Comparison of ENCODE assay signal across 27 mouse cellular contexts in the genomic region with DNA sequence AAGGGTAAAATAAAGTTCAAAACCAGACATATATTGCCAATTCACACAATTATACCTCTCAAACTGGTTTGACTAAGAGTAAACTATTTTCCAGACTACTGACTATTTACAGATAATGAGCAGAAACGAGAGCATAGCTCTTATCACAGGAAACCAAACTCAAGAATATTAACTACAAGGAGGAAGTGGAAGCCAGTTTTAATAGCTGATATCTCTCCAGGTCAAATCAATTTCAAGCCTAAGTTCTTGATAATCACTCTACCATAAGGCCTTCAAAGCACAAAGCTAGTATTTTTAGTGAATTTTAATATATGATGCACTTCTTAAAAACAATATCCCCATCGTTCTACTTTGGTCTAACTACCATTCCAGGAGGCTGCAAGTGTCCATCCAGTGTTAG. TPM values are rescaled to one million over a fixed set of nuclear protein-coding genes. Genes with fewer than 3 reads are reported as not detected.
DNase-seq lines count a peak whose midpoint lies in the region; ATAC-seq and TF ChIP-seq lines count a peak whose summit lies in the region.
"Had no signal": no experiment of that assay in that cellular context is flagged by ENCODE, and none has a peak within 500 bp of the region (broad histone marks: within the 10 kb centered on the region; RNA-seq: fewer than 3 reads in every experiment).

No protein-coding gene starts in this region.

- no peak overlapping the region for H3K9ac ChIP-seq in liver, embryonic 12.5 days
- no peak overlapping the region for H3K9ac ChIP-seq in liver, embryonic 11.5 days (ENCODE audit: low read depth, low read length)
- no peak overlapping the region for H3K9ac ChIP-seq in MEL (ENCODE audit: control insufficient read depth, low read depth, low read length, poor library complexity, severe bottlenecking)
- no peak overlapping the region for H3K9ac ChIP-seq in forebrain, embryonic 13.5 days
- H3K9ac ChIP-seq: forebrain, postnatal 0 days; heart, embryonic 12.5 days; heart, embryonic 15.5 days; hindbrain, embryonic 13.5 days; intestine, embryonic 15.5 days had no signal

- no peaks in the 10 kb centered on the region for H3K9me3 ChIP-seq in liver, embryonic 12.5 days (replicated peaks)
- H3K9me3 ChIP-seq in liver, embryonic 11.5 days (ENCODE audit: control insufficient read depth, low read length), result no peaks in the 10 kb centered on the region
- no peaks in the 10 kb centered on the region for H3K9me3 ChIP-seq in MEL (replicated peaks; ENCODE audit: insufficient read depth, low read length)
- H3K9me3 ChIP-seq in forebrain, embryonic 13.5 days (replicated peaks), result no peaks in the 10 kb centered on the region
- H3K9me3 ChIP-seq: forebrain, embryonic 10.5 days; heart, embryonic 12.5 days; heart, embryonic 15.5 days; hindbrain, embryonic 10.5 days; hindbrain, embryonic 13.5 days; intestine, embryonic 15.5 days had no signal

- H3K4me2 ChIP-seq in liver, embryonic 12.5 days, result no peak overlapping the region
- no peak overlapping the region for H3K4me2 ChIP-seq in liver, embryonic 11.5 days
- no peak overlapping the region for H3K4me2 ChIP-seq in forebrain, embryonic 13.5 days
- H3K4me2 ChIP-seq: heart, embryonic 12.5 days; heart, embryonic 15.5 days; hindbrain, embryonic 13.5 days; intestine, embryonic 15.5 days had no signal

- intact Hi-C loops in left cerebral cortex, postnatal 4 days (cut with DNase I), result no loop called here

- H3K4me3 ChIP-seq in liver, embryonic 12.5 days, result no peak overlapping the region
- H3K4me3 ChIP-seq in liver, embryonic 11.5 days (ENCODE audit: low read depth, low read length), result no peak overlapping the region
- no peak overlapping the region for H3K4me3 ChIP-seq in MEL (ENCODE audit: control insufficient read depth in 1 of 2, insufficient read depth in 1 of 2, low read depth in 2 of 2, low read length in 2 of 2)
- no peak overlapping the region for H3K4me3 ChIP-seq in forebrain, embryonic 13.5 days
- H3K4me3 ChIP-seq: forebrain, embryonic 10.5 days; heart, embryonic 12.5 days; heart, embryonic 15.5 days; hindbrain, embryonic 10.5 days; hindbrain, embryonic 13.5 days; intestine, embryonic 15.5 days had no signal

- 38% methylated on average over 2 of the region's 2 CpGs for WGBS in liver, embryonic 12.5 days (ENCODE audit: insufficient replicate concordance)
- WGBS in liver, embryonic 11.5 days, result 56% methylated on average over 2 of the region's 2 CpGs
- 95% methylated on average over 2 of the region's 2 CpGs for WGBS in forebrain, embryonic 13.5 days

- DNase-seq in liver, embryonic 11.5 days (ENCODE audit: low spot score), result no peak
- peak; percentile 65 for DNase-seq in MEL (ENCODE audit: low read depth, low spot score)
- no peak for DNase-seq in left cerebral cortex, postnatal 4 days
- DNase-seq: adrenal gland, postnatal 14 days; B cell, adult 2 months; cerebellum, adult 11-12 months; cerebellum, adult 8-10 months; cerebellum, postnatal 10 days; cerebellum, postnatal 36 days; forebrain, postnatal 0 days; gastrocnemius, postnatal 25 days; heart, adult 18-20 months; heart, postnatal 10 days; heart, postnatal 36 days had no signal

- peak; percentile 32; the same call in 1 of the 2 replicates for ATAC-seq in liver, embryonic 12.5 days
- no peak for ATAC-seq in liver, embryonic 11.5 days (replicated peaks; ENCODE audit: low FRiP score)
- ATAC-seq in megakaryocyte progenitor cell, adult 5-6 weeks (replicated peaks; ENCODE audit: poor library complexity), result peak; percentile 81
- no peak for ATAC-seq in forebrain, embryonic 13.5 days
- ATAC-seq: forebrain, embryonic 14.5 days; forebrain, postnatal 0 days; hindbrain, embryonic 16.5 days; intestine, embryonic 15.5 days; Patski had no signal

- no peak overlapping the region for H3K27ac ChIP-seq in liver, embryonic 12.5 days
- H3K27ac ChIP-seq in liver, embryonic 11.5 days (ENCODE audit: low read depth, low read length), result no peak overlapping the region
- peak overlapping the region; percentile 51 for H3K27ac ChIP-seq in MEL (ENCODE audit: control insufficient read depth, low read depth, low read length)
- H3K27ac ChIP-seq in forebrain, embryonic 13.5 days, result no peak overlapping the region
- H3K27ac ChIP-seq: forebrain, embryonic 10.5 days; heart, embryonic 15.5 days; hindbrain, embryonic 10.5 days; hindbrain, embryonic 13.5 days; intestine, embryonic 15.5 days had no signal

- peak; percentile 97 to 98 for TF ChIP-seq EP300 in MEL (IDR thresholded peaks at IDR 0.05; ENCODE audit: low read depth in 1 of 2, low read length in 2 of 2)

- H3K36me3 ChIP-seq in liver, embryonic 12.5 days, result peaks cover 54% of the 10 kb centered on the region
- peaks cover 5% of the 10 kb centered on the region; the same call in 1 of the 2 replicates for H3K36me3 ChIP-seq in liver, embryonic 11.5 days (ENCODE audit: control insufficient read depth, insufficient read depth, low read length)
- peaks cover 16 to 21% of the 10 kb centered on the region in 2 experiments for H3K36me3 ChIP-seq in MEL (ENCODE audit: control insufficient read depth in 1 of 2, insufficient read depth in 2 of 2, low read length in 2 of 2)
- H3K36me3 ChIP-seq in forebrain, embryonic 13.5 days (ENCODE audit: poor library complexity, severe bottlenecking), result peaks cover 4% of the 10 kb centered on the region; the same call in 1 of the 2 replicates
- H3K36me3 ChIP-seq: heart, embryonic 15.5 days; hindbrain, embryonic 13.5 days; intestine, embryonic 15.5 days had no signal

- TF ChIP-seq POLR2A in MEL (IDR thresholded peaks at IDR 0.05; ENCODE audit: control insufficient read depth in 1 of 2, insufficient read depth in 1 of 2, low read depth in 1 of 2, low read length in 2 of 2, poor library complexity in 1 of 2), result no peak

- no peak for TF ChIP-seq RAD21 in MEL (IDR thresholded peaks at IDR 0.05; ENCODE audit: low read depth, low read length)

- H3K4me1 ChIP-seq in liver, embryonic 12.5 days, result peaks cover 9% of the 10 kb centered on the region
- H3K4me1 ChIP-seq in liver, embryonic 11.5 days (replicated peaks; ENCODE audit: control insufficient read depth, insufficient read depth, low read length), result peaks cover 3% of the 10 kb centered on the region; the same call in 1 of the 2 replicates
- peaks cover 9 to 13% of the 10 kb centered on the region in 2 experiments for H3K4me1 ChIP-seq in MEL (ENCODE audit: control insufficient read depth in 1 of 2, insufficient read depth in 2 of 2, low read length in 2 of 2)
- no peaks in the 10 kb centered on the region for H3K4me1 ChIP-seq in forebrain, embryonic 13.5 days
- H3K4me1 ChIP-seq: forebrain, embryonic 10.5 days; hindbrain, embryonic 10.5 days; hindbrain, embryonic 13.5 days; intestine, embryonic 15.5 days had no signal

- H3K27me3 ChIP-seq in liver, embryonic 12.5 days (replicated peaks), result no peaks in the 10 kb centered on the region
- H3K27me3 ChIP-seq in liver, embryonic 11.5 days (replicated peaks; ENCODE audit: control insufficient read depth, insufficient read depth, low read length), result no peaks in the 10 kb centered on the region
- H3K27me3 ChIP-seq in MEL (ENCODE audit: control insufficient read depth in 1 of 2, insufficient read depth in 2 of 2, low read length in 2 of 2), result no peaks in the 10 kb centered on the region
- no peaks in the 10 kb centered on the region for H3K27me3 ChIP-seq in forebrain, embryonic 13.5 days
- H3K27me3 ChIP-seq: CH12.LX; heart, embryonic 12.5 days; heart, embryonic 15.5 days; hindbrain, embryonic 13.5 days; intestine, embryonic 15.5 days; Patski had no signal

- no peaks in the 10 kb centered on the region for H3K79me2 ChIP-seq in MEL (ENCODE audit: control insufficient read depth, insufficient read depth, low read length, poor library complexity)

- TF ChIP-seq CTCF in MEL (IDR thresholded peaks at IDR 0.05 in 2 of 3, conservative IDR thresholded peaks at IDR 0.05 in 1 of 3; ENCODE audit: control insufficient read depth in 1 of 3, insufficient read depth in 1 of 3, low read depth in 2 of 3, low read length in 3 of 3, poor library complexity in 1 of 3, severe bottlenecking in 1 of 3), result no peak

TF ChIP-seq in MEL, 35 proteins besides CTCF, POLR2A, EP300 and RAD21 (continues in another document):
- 0 out of 2 replicates have a peak, but pooled peaks have one; percentile 53 for TF ChIP-seq MAFK (IDR thresholded peaks at IDR 0.05; ENCODE audit: borderline replicate concordance, low read depth, low read length)
- no peak for TF ChIP-seq POLR2AphosphoS5 (IDR thresholded peaks at IDR 0.05; ENCODE audit: borderline replicate concordance, low read depth, low read length)
- TF ChIP-seq TCF12 (IDR thresholded peaks at IDR 0.05; ENCODE audit: low read depth, low read length), result peak; percentile 96
- TF ChIP-seq JUND (IDR thresholded peaks at IDR 0.05; ENCODE audit: low read depth, low read length), result no peak
- TF ChIP-seq ZC3H11A (IDR thresholded peaks at IDR 0.05; ENCODE audit: low read depth, low read length), result no peak
- TF ChIP-seq GATA1 (IDR thresholded peaks at IDR 0.05; ENCODE audit: low read depth, low read length), result peak; percentile 98
- no peak for TF ChIP-seq GABPA (IDR thresholded peaks at IDR 0.05; ENCODE audit: low read depth, low read length)
- TF ChIP-seq MAX (IDR thresholded peaks at IDR 0.05; ENCODE audit: low read length), result no peak
- TF ChIP-seq RCOR1 (IDR thresholded peaks at IDR 0.05; ENCODE audit: low read depth, low read length), result peak; percentile 99
- no peak for TF ChIP-seq SMC3 (IDR thresholded peaks at IDR 0.05; ENCODE audit: low read depth, low read length)
- TF ChIP-seq NELFE (IDR thresholded peaks at IDR 0.05; ENCODE audit: low read depth, low read length), result no peak
- TF ChIP-seq ELF1 (IDR thresholded peaks at IDR 0.05; ENCODE audit: low read depth, low read length), result no peak
- no peak for TF ChIP-seq ZKSCAN1 (IDR thresholded peaks at IDR 0.05; ENCODE audit: low read depth, low read length)
- TF ChIP-seq KAT2A (conservative IDR thresholded peaks at IDR 0.05; ENCODE audit: low read depth, low read length), result no peak
- TF ChIP-seq NRF1 (IDR thresholded peaks at IDR 0.05; ENCODE audit: insufficient read depth, low read depth, low read length, poor library complexity, severe bottlenecking), result no peak
- TF ChIP-seq TAL1 (IDR thresholded peaks at IDR 0.05; ENCODE audit: low read length), result peak; percentile 68
- no peak for TF ChIP-seq UBTF (IDR thresholded peaks at IDR 0.05; ENCODE audit: borderline replicate concordance, insufficient read depth, low read depth, low read length)

RNA-seq across cellular contexts. Expression of gene Bard1, which starts 57.8 kb away (rescaled TPM):
- polyA plus RNA-seq in liver, embryonic 12.5 days (2016; fragmentation: Nextera tagmentation; extraction: Ambion mirVana), result 3.3 and 3.4 TPM in 2 replicates
- polyA plus RNA-seq in liver, embryonic 11.5 days (2014; fragmentation: Nextera tagmentation; extraction: Ambion mirVana), result 2.9 and 3.5 TPM in 2 replicates
- total RNA-seq in MEL (2012; rRNA removed), result 10.9 and 12.8 TPM in 2 replicates
- polyA plus RNA-seq in MEL (2012; ENCODE audit: insufficient read depth in 1 of 2, insufficient read length in 2 of 2, low read depth in 1 of 2, low replicate concordance in 2 of 2, missing spikeins in 1 of 2), result 1 to 10 TPM in 1 of 2 experiments, not detected in 1; 8.1 TPM
- 22.5 and 24.0 TPM in 2 replicates for total RNA-seq in megakaryocyte progenitor cell, adult 5-6 weeks (2015)
- 10.7 and 13.5 TPM in 2 replicates for total RNA-seq in megakaryocyte progenitor cell, adult 5-6 weeks (2017)
- 1 to 10 TPM; 2.4 TPM for total RNA-seq in left cerebral cortex, postnatal 4 days (2021)
- 2.5 and 2.6 TPM in 2 replicates for polyA plus RNA-seq in forebrain, embryonic 13.5 days (2015; fragmentation: Nextera tagmentation; extraction: Ambion mirVana)

Comparison
In these comparisons a context has a peak if more than half of its experiments do, and no peak if none do; other contexts are left out.
1. ATAC-seq: peak in liver, embryonic 12.5 days (single experiment) and megakaryocyte progenitor cell, adult 5-6 weeks (single experiment); none in liver, embryonic 11.5 days (single experiment) and forebrain, embryonic 13.5 days (single experiment).